Mouse (Mus musculus): ENCODE data around the gene Kdelr3. TPM values are rescaled to one million over a fixed set of nuclear protein-coding genes. Genes with fewer than 3 reads are reported as not detected.
A peak's percentile ranks its signal among the peaks of the same experiment; 100 is the strongest.

Gene Kdelr3
- polyA plus RNA-seq, 1 experiment from 2014 or later = 32.2 TPM

GRCm38 (mm10) chr15:79517710-79518109 lies 1.5 kb downstream of the Kdelr3 start:
- Histone ChIP-seq H3K9me3 (replicated peaks) (no peaks in the 10 kb centered on the region), H3K4me1 (peaks cover 25% of the 10 kb centered on the region), H3K4me2 (replicated peaks) (0 out of 2 replicates have a peak overlapping the region, but pooled peaks have one; percentile 82), H3K27me3 (peaks cover 56% of the 10 kb centered on the region), H3K36me3 (no peaks in the 10 kb centered on the region), H3K27ac (no peak overlapping the region), H3K4me3 (no peak overlapping the region), H3K9ac (no peak overlapping the region)
- 72% methylated on average over 4 of the region's 4 CpGs for WGBS
- peak; percentile 24; the same call in 1 of the 2 replicates for ATAC-seq (ENCODE audit: low FRiP score)

DNA sequence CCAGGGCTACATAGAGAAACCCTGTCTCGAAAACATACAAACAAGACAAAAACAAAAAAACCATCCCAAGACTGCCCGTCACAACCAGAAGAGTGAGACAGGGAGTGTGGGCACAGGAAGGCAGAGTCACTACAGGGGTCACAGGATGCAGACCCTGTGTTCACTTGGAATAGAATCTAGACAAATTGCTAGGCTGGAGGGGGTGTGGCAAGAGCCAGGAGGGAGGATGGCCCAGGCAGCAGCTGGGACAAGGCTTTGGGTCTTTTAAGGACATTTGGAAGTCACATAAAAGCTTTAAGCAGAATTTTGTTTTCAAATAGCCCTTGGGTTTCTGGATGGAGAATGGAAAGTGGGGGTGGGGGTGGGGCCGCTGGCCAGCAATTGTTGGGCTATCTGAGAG lies 2.4 kb downstream of the Kdelr3 start:
- Histone ChIP-seq H3K4me1 (peaks cover 25% of the 10 kb centered on the region), H3K4me2 (replicated peaks) (no peak overlapping the region), H3K27me3 (peaks cover 48% of the 10 kb centered on the region), H3K36me3 (no peaks in the 10 kb centered on the region), H3K27ac (no peak overlapping the region), H3K9me3 (replicated peaks) (no peaks in the 10 kb centered on the region), H3K9ac (no peak overlapping the region), H3K4me3 (no peak overlapping the region)
- no peak for ATAC-seq (ENCODE audit: low FRiP score)
- 89% methylated on average over 3 of the region's 3 CpGs for WGBS

- Histone ChIP-seq H3K4me1 (peaks cover 18% of the 10 kb centered on the region), H3K4me2 (replicated peaks) (no peak overlapping the region), H3K4me3 (no peak overlapping the region), H3K9ac (no peak overlapping the region), H3K27ac (no peak overlapping the region), H3K36me3 (no peaks in the 10 kb centered on the region), H3K27me3 (peaks cover 37% of the 10 kb centered on the region), H3K9me3 (replicated peaks) (no peaks in the 10 kb centered on the region)
- ATAC-seq (ENCODE audit: low FRiP score) = no peak
- 57% methylated on average over 16 of the region's 16 CpGs for WGBS
Measured at GRCm38 (mm10) chr15:79519400-79520220, 3.4 kb downstream of the Kdelr3 start.

DNA sequence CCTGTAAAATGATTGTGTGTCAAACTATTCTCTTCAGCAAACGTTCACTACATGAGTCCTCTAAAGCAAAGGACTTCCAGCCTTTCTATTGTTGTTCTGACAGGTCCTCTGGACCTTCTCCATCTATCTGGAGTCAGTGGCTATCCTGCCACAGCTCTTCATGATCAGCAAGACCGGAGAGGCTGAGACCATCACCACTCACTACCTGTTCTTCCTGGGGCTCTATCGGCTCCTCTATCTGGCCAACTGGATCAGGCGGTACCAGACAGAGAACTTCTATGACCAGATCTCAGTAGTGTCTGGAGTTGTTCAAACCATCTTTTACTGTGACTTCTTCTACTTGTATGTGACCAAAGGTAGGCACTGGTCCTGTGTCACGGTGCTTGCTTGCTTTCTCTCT lies 9.4 kb downstream of the Kdelr3 start:
- WGBS = 87% methylated on average over 5 of the region's 5 CpGs
- no peak for ATAC-seq (ENCODE audit: low FRiP score)

GRCm38 (mm10) chr15:79525979-79526768 lies 10.0 kb downstream of the Kdelr3 start:
- H3K4me2 ChIP-seq (replicated peaks) = no peak overlapping the region
- no peak overlapping the region for H3K4me3 ChIP-seq
- H3K9ac ChIP-seq = no peak overlapping the region
- no peaks in the 10 kb centered on the region for H3K9me3 ChIP-seq (replicated peaks)
- no peak overlapping the region for H3K27ac ChIP-seq
- H3K27me3 ChIP-seq = no peaks in the 10 kb centered on the region
- 68% methylated on average over 9 of the region's 9 CpGs for WGBS
- peaks cover 55% of the 10 kb centered on the region for H3K36me3 ChIP-seq
- H3K4me1 ChIP-seq = no peaks in the 10 kb centered on the region
- ATAC-seq (ENCODE audit: low FRiP score) = no peak

More for the DNA sequence above, 9.4 kb downstream of the Kdelr3 start:
- H3K9ac ChIP-seq = no peak overlapping the region
- H3K27ac ChIP-seq = no peak overlapping the region
- no peaks in the 10 kb centered on the region for H3K4me1 ChIP-seq
- peaks cover 49% of the 10 kb centered on the region for H3K36me3 ChIP-seq
- no peak overlapping the region for H3K4me2 ChIP-seq (replicated peaks)
- H3K27me3 ChIP-seq = no peaks in the 10 kb centered on the region
- H3K4me3 ChIP-seq = no peak overlapping the region
- no peaks in the 10 kb centered on the region for H3K9me3 ChIP-seq (replicated peaks)

DNA sequence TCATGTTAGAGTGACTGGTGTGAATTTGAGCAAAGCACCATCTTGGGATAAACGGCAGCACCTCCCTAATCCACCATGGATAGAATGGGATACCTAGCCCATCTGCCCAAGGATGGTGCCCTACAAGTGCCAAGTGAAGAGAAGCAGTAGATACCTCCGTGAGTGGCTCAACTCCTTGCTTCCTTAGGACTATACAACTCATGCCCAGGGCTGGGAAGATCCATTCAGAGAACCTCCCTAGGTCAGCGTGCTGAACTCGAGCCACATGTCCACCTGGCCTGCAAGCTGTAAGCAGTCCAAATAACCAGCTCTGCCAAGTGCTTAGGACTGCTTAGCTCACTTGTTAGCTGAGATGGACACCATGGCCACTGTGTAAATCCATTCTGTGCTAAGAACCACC lies 11.0 kb downstream of the Kdelr3 start:
- Histone ChIP-seq H3K27me3 (no peaks in the 10 kb centered on the region), H3K9ac (no peak overlapping the region), H3K4me2 (replicated peaks) (no peak overlapping the region), H3K9me3 (replicated peaks) (no peaks in the 10 kb centered on the region), H3K4me1 (no peaks in the 10 kb centered on the region), H3K27ac (no peak overlapping the region), H3K36me3 (peaks cover 65% of the 10 kb centered on the region), H3K4me3 (no peak overlapping the region)
- WGBS = 81% methylated on average over 4 of the region's 4 CpGs
- no peak for ATAC-seq (ENCODE audit: low FRiP score)

GRCm38 (mm10) chr15:79527991-79528639 lies 11.9 kb downstream of the Kdelr3 start:
- 84% methylated on average over 5 of the region's 5 CpGs for WGBS
- no peaks in the 10 kb centered on the region for H3K4me1 ChIP-seq
- no peak overlapping the region for H3K9ac ChIP-seq
- H3K36me3 ChIP-seq = peaks cover 73% of the 10 kb centered on the region
- H3K4me2 ChIP-seq (replicated peaks) = no peak overlapping the region
- peak overlapping the region; percentile 23; the same call in 1 of the 2 replicates for H3K27ac ChIP-seq
- no peak overlapping the region for H3K4me3 ChIP-seq
- no peaks in the 10 kb centered on the region for H3K9me3 ChIP-seq (replicated peaks)
- no peak for ATAC-seq (ENCODE audit: low FRiP score)
- no peaks in the 10 kb centered on the region for H3K27me3 ChIP-seq

GRCm38 (mm10) chr15:79529935-79530334 lies 13.7 kb downstream of the Kdelr3 start:
- no peaks in the 10 kb centered on the region for H3K9me3 ChIP-seq (replicated peaks)
- peaks cover 91% of the 10 kb centered on the region for H3K36me3 ChIP-seq
- ATAC-seq (ENCODE audit: low FRiP score) = no peak
- no peaks in the 10 kb centered on the region for H3K4me1 ChIP-seq
- H3K27me3 ChIP-seq = no peaks in the 10 kb centered on the region
- H3K27ac ChIP-seq = no peak overlapping the region
- H3K9ac ChIP-seq = no peak overlapping the region
- no peak overlapping the region for H3K4me3 ChIP-seq
- H3K4me2 ChIP-seq (replicated peaks) = no peak overlapping the region
- WGBS = 93% methylated on average over 7 of the region's 7 CpGs

DNA sequence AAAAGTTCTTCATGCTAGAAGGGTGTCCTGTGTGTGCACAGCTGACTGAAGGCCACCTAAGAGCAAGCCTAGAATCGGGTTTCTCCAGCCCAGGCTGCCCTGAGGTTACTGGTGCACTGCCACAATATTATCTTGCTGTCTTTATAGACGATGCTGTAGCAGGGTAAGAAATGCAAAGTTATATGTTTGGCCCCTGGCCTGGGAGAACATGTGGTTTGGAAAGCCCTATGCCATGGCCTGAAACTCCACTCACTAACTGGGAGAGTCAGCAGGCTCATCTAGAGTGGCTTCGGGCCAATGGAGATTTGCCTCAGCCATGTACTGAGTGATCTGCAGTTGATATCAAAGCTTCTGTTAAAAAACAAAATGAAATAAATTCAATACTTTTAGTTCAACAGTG lies 17.6 kb downstream of the Kdelr3 start:
- Histone ChIP-seq H3K4me1 (no peaks in the 10 kb centered on the region), H3K27ac (no peak overlapping the region), H3K9me3 (replicated peaks) (no peaks in the 10 kb centered on the region), H3K27me3 (no peaks in the 10 kb centered on the region), H3K4me3 (no peak overlapping the region), H3K4me2 (replicated peaks) (no peak overlapping the region), H3K9ac (no peak overlapping the region), H3K36me3 (peaks cover 97% of the 10 kb centered on the region)
- WGBS = 94% methylated on average over 3 of the region's 3 CpGs
- ATAC-seq (ENCODE audit: low FRiP score) = no peak

DNA sequence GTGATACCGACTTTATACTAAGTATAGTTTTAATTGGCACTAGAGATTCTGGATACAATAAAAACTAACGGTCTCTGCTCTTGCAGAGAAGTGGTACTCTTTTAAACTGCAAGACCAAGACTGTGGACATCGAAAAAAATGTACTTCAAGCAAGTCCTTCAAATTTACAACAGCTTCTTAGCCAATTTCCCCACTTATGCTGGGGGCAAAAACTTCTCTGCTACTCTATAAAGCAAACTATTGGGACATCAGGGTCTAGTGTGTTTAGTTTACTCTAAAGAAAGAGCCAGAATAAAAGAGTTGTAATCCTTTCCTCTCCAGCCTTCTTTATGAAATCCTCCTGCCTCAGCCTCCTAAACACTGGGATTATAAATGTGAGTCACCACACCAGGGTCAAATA lies 27.8 kb downstream of the Kdelr3 start:
- whole genome bisulfite sequencing = 98% methylated on average over 3 of the region's 3 CpGs
- Histone ChIP-seq H3K4me1 (peaks cover 26% of the 10 kb centered on the region), H3K27me3 (no peaks in the 10 kb centered on the region), H3K36me3 (peaks cover 51% of the 10 kb centered on the region), H3K27ac (no peak overlapping the region), H3K9ac (no peak overlapping the region), H3K4me2 (replicated peaks) (peak overlapping the region; percentile 90), H3K4me3 (0 out of 2 replicates have a peak overlapping the region, but pooled peaks have one; percentile 83), H3K9me3 (replicated peaks) (no peaks in the 10 kb centered on the region)
- no peak for ATAC-seq (ENCODE audit: low FRiP score)

DNA sequence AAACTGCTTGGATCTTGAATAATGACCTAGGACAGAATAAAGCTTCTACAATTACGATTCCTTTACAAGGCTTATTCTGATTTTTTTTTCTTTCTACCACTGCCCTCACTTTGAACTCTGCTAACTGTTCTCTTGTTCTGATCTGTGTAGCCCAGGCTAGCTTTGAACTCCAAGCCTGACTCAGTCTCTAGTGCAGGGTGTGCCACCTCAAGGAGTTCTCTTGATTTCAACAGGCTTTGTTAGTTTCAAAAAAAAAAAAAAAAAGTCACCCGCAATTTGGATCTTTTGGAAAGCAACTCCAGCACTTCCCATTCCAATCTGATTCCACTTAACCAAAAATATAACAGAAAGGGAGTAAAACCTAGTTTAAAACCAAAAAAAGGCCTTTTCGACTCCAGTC lies 29.3 kb downstream of the Kdelr3 start:
- H3K36me3 ChIP-seq = peaks cover 37% of the 10 kb centered on the region
- peak overlapping the region; percentile 89 for H3K9ac ChIP-seq
- no peaks in the 10 kb centered on the region for H3K9me3 ChIP-seq (replicated peaks)
- peaks cover 25% of the 10 kb centered on the region for H3K4me1 ChIP-seq
- 7% methylated on average over 3 of the region's 3 CpGs for WGBS
- peak overlapping the region; percentile 90 for H3K4me2 ChIP-seq (replicated peaks)
- ATAC-seq (ENCODE audit: low FRiP score) = no peak
- H3K4me3 ChIP-seq = peak overlapping the region; percentile 83
- 0 out of 2 replicates have a peak, but pooled peaks cover 5% of the 10 kb centered on the region for H3K27me3 ChIP-seq
- peak overlapping the region; percentile 98 for H3K27ac ChIP-seq

- Histone ChIP-seq H3K4me3 (peak overlapping the region; percentile 83), H3K36me3 (peaks cover 33% of the 10 kb centered on the region), H3K27me3 (0 out of 2 replicates have a peak, but pooled peaks cover 5% of the 10 kb centered on the region), H3K4me1 (peaks cover 22% of the 10 kb centered on the region), H3K9me3 (replicated peaks) (no peaks in the 10 kb centered on the region), H3K9ac (peak overlapping the region; percentile 89), H3K4me2 (replicated peaks) (peak overlapping the region; percentile 90), H3K27ac (peak overlapping the region; percentile 98)
- ATAC-seq (ENCODE audit: low FRiP score) = peak; percentile 80
- WGBS = 0% methylated on average over 52 of the region's 52 CpGs
Measured at GRCm38 (mm10) chr15:79545921-79546399, 29.7 kb downstream of the Kdelr3 start.

All from hindbrain, embryonic 12.5 days (tissue).